Mouse (Mus musculus) heart, embryonic 14.5 days (tissue): ENCODE data around the gene Prkar1b. TPM values are rescaled to one million over a fixed set of nuclear protein-coding genes. Genes with fewer than 3 reads are reported as not detected.

Experiments used
- ATAC-seq: fragments of 200-750 bp; cut with Nextera tagmentation; 2 replicates; pipeline ENCODE4 v1.8.0; 2017; ENCODE audit warnings: low read depth, moderate TSS enrichment; ENCODE audit not compliant: insufficient number of reproducible peaks, insufficient read depth, low FRiP score
- H3K27ac ChIP-seq, 2 experiments: fragments of 200-500 bp in 1 of 2; fragments of 300-500 bp in 1 of 2; sonication (generic) in 1 of 2; replicated peaks in 1 of 2; 2 replicates each; pipeline ENCODE4 v1.5.1; 2012 to 2014; ENCODE audit warnings: low read depth in 2 of 2, low read length in 2 of 2, control low read depth in 1 of 2, mild to moderate bottlenecking in 1 of 2, mixed read lengths in 1 of 2; ENCODE audit not compliant: control insufficient read depth in 1 of 2, insufficient read depth in 1 of 2
- H3K27me3 ChIP-seq: fragments of 300-500 bp; sonication (generic); 2 replicates; pipeline ENCODE4 v1.6.1; 2014; ENCODE audit warnings: mild to moderate bottlenecking, low read length, control low read depth; ENCODE audit not compliant: control insufficient read depth, insufficient read depth
- H3K36me3 ChIP-seq: fragments of 300-500 bp; sonication (generic); 2 replicates; pipeline ENCODE4 v1.6.1; 2014; ENCODE audit warnings: mild to moderate bottlenecking, control low read depth, low read length, mixed read lengths; ENCODE audit not compliant: control insufficient read depth, insufficient read depth
- H3K4me1 ChIP-seq, 2 experiments: fragments of 200-500 bp in 1 of 2; fragments of 300-500 bp in 1 of 2; sonication (generic) in 1 of 2; 2 replicates each; pipeline ENCODE4 v1.6.1; 2012 to 2014; ENCODE audit warnings: low read length in 2 of 2, control low read depth in 1 of 2, mixed read lengths in 1 of 2; ENCODE audit not compliant: control insufficient read depth in 2 of 2, insufficient read depth in 2 of 2
- H3K4me2 ChIP-seq: fragments of 300-500 bp; sonication (generic); 2 replicates; pipeline ENCODE4 v1.6.1; 2014; ENCODE audit warnings: mild to moderate bottlenecking, low read length
- H3K4me3 ChIP-seq, 2 experiments: fragments of 200-500 bp in 1 of 2; fragments of 300-500 bp in 1 of 2; sonication (generic) in 1 of 2; 2 replicates each; pipeline ENCODE4 v1.5.1; 2012 to 2014; ENCODE audit warnings: low read length in 2 of 2, mild to moderate bottlenecking in 2 of 2, control low read depth in 1 of 2, low read depth in 1 of 2, moderate library complexity in 1 of 2; ENCODE audit not compliant: control insufficient read depth in 1 of 2, insufficient read depth in 1 of 2
- H3K9ac ChIP-seq: fragments of 300-500 bp; sonication (generic); 2 replicates; pipeline ENCODE4 v1.6.1; 2014; ENCODE audit warnings: mild to moderate bottlenecking, low read length
- H3K9me3 ChIP-seq: fragments of 300-500 bp; sonication (generic); 2 replicates; pipeline ENCODE4 v1.6.1; 2016; ENCODE audit warnings: low read length, control low read depth; ENCODE audit not compliant: control insufficient read depth
- WGBS: fragments of 180-500 bp; shearing (Covaris S2); extraction: QIAGEN DNeasy Blood & Tissue Kit; methylation state at CpG from one replicate; pipeline ENCODE4 v1.1.7; 2014; 5-methylcytosine and 5-hydroxymethylcytosine counted together
- polyA plus RNA-seq: library from polyadenylated mRNA; unstranded; fragments of >200 nt; fragmentation: Nextera tagmentation; extraction: Ambion mirVana; gene quantifications from 2 replicates; pipeline ENCODE4 v1.2.1, GENCODE M21; 2014

Gene Prkar1b
- polyA plus RNA-seq, 1 experiment from 2014 or later: 9.5 TPM

GRCm38 (mm10) chr5:138991734-138992133 lies 158.1 kb downstream of the Prkar1b start:
- H3K27ac ChIP-seq: no peak overlapping the region
- H3K9ac ChIP-seq: peak overlapping the region; percentile 18; the same call in 1 of the 2 replicates
- peaks cover 39 to 64% of the 10 kb centered on the region in 2 experiments for H3K4me1 ChIP-seq
- no peak overlapping the region for H3K4me3 ChIP-seq
- ATAC-seq: no peak
- H3K27me3 ChIP-seq: peaks cover 26% of the 10 kb centered on the region; the same call in 1 of the 2 replicates
- no peaks in the 10 kb centered on the region for H3K9me3 ChIP-seq
- peaks cover 20% of the 10 kb centered on the region for H3K36me3 ChIP-seq
- WGBS: 63% methylated on average over 4 of the region's 4 CpGs
- H3K4me2 ChIP-seq: peak overlapping the region; percentile 75; the same call in 1 of the 2 replicates

GRCm38 (mm10) chr5:138990659-138991380 lies 159.0 kb downstream of the Prkar1b start:
- H3K4me3 ChIP-seq: no peak overlapping the region
- no peak for ATAC-seq
- H3K4me1 ChIP-seq: peaks cover 33 to 56% of the 10 kb centered on the region in 2 experiments
- no peak overlapping the region for H3K27ac ChIP-seq
- peaks cover 17% of the 10 kb centered on the region; the same call in 1 of the 2 replicates for H3K27me3 ChIP-seq
- H3K36me3 ChIP-seq: peaks cover 29% of the 10 kb centered on the region
- no peak overlapping the region for H3K9ac ChIP-seq
- no peak overlapping the region for H3K4me2 ChIP-seq
- no peaks in the 10 kb centered on the region for H3K9me3 ChIP-seq
- WGBS: 53% methylated on average over 7 of the region's 7 CpGs

- Histone ChIP-seq H3K4me1 (peaks cover 33 to 56% of the 10 kb centered on the region in 2 experiments), H3K27me3 (peaks cover 17% of the 10 kb centered on the region; the same call in 1 of the 2 replicates)
- no peak for ATAC-seq
Observed at GRCm38 (mm10) chr5:138989567-138989966, 160.2 kb downstream of the Prkar1b start.

GRCm38 (mm10) chr5:138988764-138989163 lies 161.0 kb downstream of the Prkar1b start:
- peaks cover 17% of the 10 kb centered on the region; the same call in 1 of the 2 replicates for H3K27me3 ChIP-seq
- H3K4me1 ChIP-seq: peaks cover 33 to 56% of the 10 kb centered on the region in 2 experiments
- peaks cover 50% of the 10 kb centered on the region for H3K36me3 ChIP-seq
- H3K9ac ChIP-seq: peak overlapping the region; percentile 47; the same call in 1 of the 2 replicates
- no peak overlapping the region for H3K4me3 ChIP-seq
- 14% methylated on average over 9 of the region's 9 CpGs for WGBS
- ATAC-seq: peak; percentile 80
- peak overlapping the region; percentile 67 to 80 for H3K27ac ChIP-seq
- H3K4me2 ChIP-seq: peak overlapping the region; percentile 33
- H3K9me3 ChIP-seq: no peaks in the 10 kb centered on the region

More at GRCm38 (mm10) chr5:138989567-138989966, 160.2 kb downstream of the Prkar1b start:
- H3K36me3 ChIP-seq: peaks cover 42% of the 10 kb centered on the region
- no peaks in the 10 kb centered on the region for H3K9me3 ChIP-seq
- no peak overlapping the region for H3K4me3 ChIP-seq
- H3K4me2 ChIP-seq: peak overlapping the region; percentile 33
- H3K9ac ChIP-seq: no peak overlapping the region
- 84% methylated on average over 6 of the region's 6 CpGs for WGBS
- peak overlapping the region in 1 of 2 experiments; percentile 80; a peak in 1 of 4 replicates for H3K27ac ChIP-seq

- 69% methylated on average over 10 of the region's 10 CpGs for WGBS
- H3K27ac ChIP-seq: peak overlapping the region; percentile 46 to 80; a peak in 3 of 4 replicates
- peaks cover 57% of the 10 kb centered on the region for H3K36me3 ChIP-seq
- no peak overlapping the region for H3K4me3 ChIP-seq
- H3K9ac ChIP-seq: peak overlapping the region; percentile 47; the same call in 1 of the 2 replicates
- H3K9me3 ChIP-seq: no peaks in the 10 kb centered on the region
- peaks cover 33 to 55% of the 10 kb centered on the region in 2 experiments for H3K4me1 ChIP-seq
- ATAC-seq: no peak
- peaks cover 17% of the 10 kb centered on the region; the same call in 1 of the 2 replicates for H3K27me3 ChIP-seq
- no peak overlapping the region for H3K4me2 ChIP-seq
Observed at GRCm38 (mm10) chr5:138987994-138988393, 161.8 kb downstream of the Prkar1b start.

- ATAC-seq: no peak
- Histone ChIP-seq H3K4me3 (no peak overlapping the region), H3K27me3 (no peaks in the 10 kb centered on the region), H3K36me3 (peaks cover 95% of the 10 kb centered on the region), H3K27ac (no peak overlapping the region), H3K9ac (no peak overlapping the region), H3K4me2 (no peak overlapping the region), H3K9me3 (no peaks in the 10 kb centered on the region), H3K4me1 (peaks cover 13 to 37% of the 10 kb centered on the region in 2 experiments)
- WGBS: 75% methylated on average over 8 of the region's 9 CpGs
Observed at GRCm38 (mm10) chr5:138981921-138982320, 167.9 kb downstream of the Prkar1b start.

- no peak overlapping the region for H3K4me2 ChIP-seq
- ATAC-seq: no peak
- H3K27ac ChIP-seq: 0 out of 4 replicates have a peak overlapping the region, but pooled peaks of 1 of the 2 experiments have one; percentile 8
- peaks cover 13 to 37% of the 10 kb centered on the region in 2 experiments for H3K4me1 ChIP-seq
- H3K36me3 ChIP-seq: peaks cover 94% of the 10 kb centered on the region
- no peak overlapping the region for H3K4me3 ChIP-seq
- WGBS: 86% methylated on average over 9 of the region's 9 CpGs
- no peaks in the 10 kb centered on the region for H3K27me3 ChIP-seq
- no peak overlapping the region for H3K9ac ChIP-seq
- H3K9me3 ChIP-seq: no peaks in the 10 kb centered on the region
Observed at GRCm38 (mm10) chr5:138980608-138981007, 169.2 kb downstream of the Prkar1b start.
